In the genomic region with DNA sequence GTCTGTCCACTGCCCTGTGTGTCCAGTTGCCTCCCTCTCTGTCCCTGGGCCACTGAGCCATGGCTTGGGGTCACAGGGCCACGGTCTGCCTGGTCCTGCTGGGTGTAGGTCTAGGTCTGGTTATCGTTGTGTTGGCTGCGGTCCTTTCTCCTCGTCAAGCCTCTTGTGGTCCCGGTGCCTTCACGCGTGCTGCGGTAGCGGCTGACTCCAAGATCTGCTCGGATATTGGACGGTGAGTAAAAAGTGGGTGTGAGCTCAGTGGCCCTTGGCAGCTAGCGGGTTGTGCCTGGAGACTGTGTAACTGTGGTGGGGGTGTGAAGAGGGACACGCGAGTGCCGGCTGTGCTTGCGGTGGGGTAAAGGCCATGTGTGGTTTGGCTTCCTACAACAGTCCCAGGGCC, we compare ENCODE assay signal across 9 mouse cellular contexts. TPM values are rescaled to one million over a fixed set of nuclear protein-coding genes. Genes with fewer than 3 reads are reported as not detected.
DNase-seq lines count a peak whose midpoint lies in the region; ATAC-seq lines count a peak whose summit lies in the region.
"Had no signal": no experiment of that assay in that cellular context is flagged by ENCODE, and none has a peak within 500 bp of the region (broad histone marks: within the 10 kb centered on the region; RNA-seq: fewer than 3 reads in every experiment).

No protein-coding gene starts in this region.

- peak; percentile 52 for DNase-seq in adrenal gland, postnatal 14 days
- DNase-seq in adrenal gland, adult 18-20 months (ENCODE audit: low spot score in 2 of 2), result no peak
- DNase-seq in adipocyte (ENCODE audit: low spot score), result peak; percentile 66
- DNase-seq in heart, postnatal 36 days, result peak; percentile 45 to 61
- DNase-seq in splenic B cell, adult 2 months (ENCODE audit: low read depth, low spot score), result peak; percentile 50
- DNase-seq in left cerebral cortex, postnatal 36 days (ENCODE audit: low spot score in 2 of 2), result no peak

- WGBS in limb, embryonic 13.5 days, result 57% methylated on average over 16 of the region's 16 CpGs
- WGBS in midbrain, embryonic 13.5 days, result 90% methylated on average over 16 of the region's 16 CpGs

- H3K27ac ChIP-seq in limb, embryonic 13.5 days, result no peak overlapping the region; the same call in 1 of the 2 replicates
- H3K27ac ChIP-seq in midbrain, embryonic 13.5 days, result no peak overlapping the region

- ATAC-seq in limb, embryonic 13.5 days (ENCODE audit: low FRiP score, low read depth), result no peak
- ATAC-seq in midbrain, embryonic 13.5 days, result no peak

- no peaks in the 10 kb centered on the region for H3K36me3 ChIP-seq in limb, embryonic 13.5 days
- no peaks in the 10 kb centered on the region for H3K36me3 ChIP-seq in splenic B cell, adult 2 months (ENCODE audit: control insufficient read depth, insufficient read depth, low read length, poor library complexity, severe bottlenecking)
- H3K36me3 ChIP-seq in midbrain, embryonic 13.5 days, result no peaks in the 10 kb centered on the region

- H3K9ac ChIP-seq in limb, embryonic 13.5 days, result peak overlapping the region; percentile 36; the same call in 1 of the 2 replicates
- no peak overlapping the region for H3K9ac ChIP-seq in midbrain, embryonic 13.5 days (replicated peaks)

- peaks cover 24% of the 10 kb centered on the region for H3K4me1 ChIP-seq in limb, embryonic 13.5 days
- peaks cover 11% of the 10 kb centered on the region for H3K4me1 ChIP-seq in midbrain, embryonic 13.5 days (replicated peaks)

- H3K4me3 ChIP-seq in limb, embryonic 13.5 days, result no peak overlapping the region
- H3K4me3 ChIP-seq in midbrain, embryonic 13.5 days (replicated peaks), result no peak overlapping the region

- intact Hi-C loops in heart, postnatal 36 days (cut with DNase I), result loop anchor here (5.0 kb wide), 3 partner anchors 183 to 363 kb away; partner anchors contain the start of genes Ddt, Gm5134 and Gstt2
- intact Hi-C loops in left cerebral cortex, postnatal 36 days (cut with DNase I), result loop anchor here (5.0 to 10.0 kb wide), 3 partner anchors 113 to 365 kb away; partner anchors contain the start of gene Gm5134

- no peaks in the 10 kb centered on the region for H3K9me3 ChIP-seq in limb, embryonic 13.5 days
- H3K9me3 ChIP-seq in midbrain, embryonic 13.5 days, result no peaks in the 10 kb centered on the region

- peak overlapping the region; percentile 45 for H3K4me2 ChIP-seq in limb, embryonic 13.5 days (replicated peaks)
- no peak overlapping the region for H3K4me2 ChIP-seq in midbrain, embryonic 13.5 days (replicated peaks)

- 0 out of 2 replicates have a peak, but pooled peaks cover 6% of the 10 kb centered on the region for H3K27me3 ChIP-seq in limb, embryonic 13.5 days
- no peaks in the 10 kb centered on the region for H3K27me3 ChIP-seq in splenic B cell, adult 2 months (ENCODE audit: control insufficient read depth, insufficient read depth, low read length, poor library complexity, severe bottlenecking)
- H3K27me3 ChIP-seq in midbrain, embryonic 13.5 days, result peaks cover 5% of the 10 kb centered on the region; the same call in 1 of the 2 replicates

RNA-seq across cellular contexts. Expression of gene Ggt5, which starts 0.5 kb away (rescaled TPM):
- total RNA-seq in adrenal gland, postnatal 14 days (2021), result 6.2 and 8.0 TPM in 2 replicates
- 1 to 10 TPM; 3.7 to 5.2 TPM for total RNA-seq in adrenal gland, adult 18-20 months (2021)
- total RNA-seq in heart, postnatal 36 days (2021), result 1 to 10 TPM; 5.4 to 9.0 TPM
- polyA plus RNA-seq in limb, embryonic 13.5 days (2015; fragmentation: Nextera tagmentation; extraction: Ambion mirVana), result 1.3 and 1.7 TPM in 2 replicates
- 1 to 10 TPM; 1.6 to 2.9 TPM for total RNA-seq in left cerebral cortex, postnatal 36 days (2021)
- polyA plus RNA-seq in midbrain, embryonic 13.5 days (2015; fragmentation: Nextera tagmentation; extraction: Ambion mirVana), result 1.9 and 2.4 TPM in 2 replicates
- polyA plus RNA-seq: C2C12 had no signal

RNA-seq across cellular contexts. Expression of gene Ggt1, which starts 28.2 kb away (rescaled TPM):
- 1.7 TPM in 1 of 2 replicates, not detected in the other for total RNA-seq in adrenal gland, postnatal 14 days (2021)
- total RNA-seq in adrenal gland, adult 18-20 months (2021), result 1 to 10 TPM in 1 of 2 experiments, not detected in 1; 1.2 TPM
- total RNA-seq in heart, postnatal 36 days (2021), result not detected
- 0.57 and 0.75 TPM in 2 replicates for polyA plus RNA-seq in limb, embryonic 13.5 days (2015; fragmentation: Nextera tagmentation; extraction: Ambion mirVana)
- 1 to 10 TPM; 2.5 to 4.1 TPM for total RNA-seq in left cerebral cortex, postnatal 36 days (2021)
- polyA plus RNA-seq in midbrain, embryonic 13.5 days (2015; fragmentation: Nextera tagmentation; extraction: Ambion mirVana), result 0.76 and 0.94 TPM in 2 replicates

RNA-seq across cellular contexts. Expression of gene Lrrc75b, which starts 29.5 kb away (rescaled TPM):
- total RNA-seq in adrenal gland, postnatal 14 days (2021), result 0.70 and 1.1 TPM in 2 replicates
- under 1 TPM; 0.32 to 0.40 TPM for total RNA-seq in adrenal gland, adult 18-20 months (2021)
- total RNA-seq in heart, postnatal 36 days (2021), result 1 to 10 TPM; 1.1 to 1.5 TPM
- 1.5 and 1.7 TPM in 2 replicates for polyA plus RNA-seq in limb, embryonic 13.5 days (2015; fragmentation: Nextera tagmentation; extraction: Ambion mirVana)
- 10 to 100 TPM in 1 of 2 experiments, 1 to 10 TPM in 1; 9.8 to 10.1 TPM for total RNA-seq in left cerebral cortex, postnatal 36 days (2021)
- polyA plus RNA-seq in midbrain, embryonic 13.5 days (2015; fragmentation: Nextera tagmentation; extraction: Ambion mirVana), result 21.4 and 21.8 TPM in 2 replicates

RNA-seq across cellular contexts. Expression of gene Susd2, which starts 54.2 kb away (rescaled TPM):
- 6.0 and 12.2 TPM in 2 replicates for total RNA-seq in adrenal gland, postnatal 14 days (2021)
- 10 to 100 TPM; 10.4 to 10.7 TPM for total RNA-seq in adrenal gland, adult 18-20 months (2021)
- total RNA-seq in heart, postnatal 36 days (2021), result 1 to 10 TPM; 1.4 to 1.8 TPM
- polyA plus RNA-seq in limb, embryonic 13.5 days (2015; fragmentation: Nextera tagmentation; extraction: Ambion mirVana), result 3.1 TPM in 2 replicates
- total RNA-seq in left cerebral cortex, postnatal 36 days (2021), result 1 to 10 TPM; 7.8 to 8.3 TPM
- polyA plus RNA-seq in midbrain, embryonic 13.5 days (2015; fragmentation: Nextera tagmentation; extraction: Ambion mirVana), result 2.0 and 2.3 TPM in 2 replicates

Comparison
In these comparisons a context has a peak if more than half of its experiments do, and no peak if none do; other contexts are left out.
1. DNase-seq: peak in adrenal gland, postnatal 14 days (single experiment), adipocyte (single experiment), heart, postnatal 36 days (2 of 2) and splenic B cell, adult 2 months (single experiment); none in adrenal gland, adult 18-20 months (0 of 2) and left cerebral cortex, postnatal 36 days (0 of 2).